Mouse (Mus musculus) heart, adult 2 months (tissue): Measurements from ENCODE around the gene Cep41. TPM values are rescaled to one million over a fixed set of nuclear protein-coding genes. Genes with fewer than 3 reads are reported as not detected.

ENCODE experiments used
- DNase-seq, 2 experiments: peaks; one replicate each; pipeline ENCODE4 v3.0.0; 2021
- H3K27ac ChIP-seq: fragments of 200-600 bp; 2 replicates; pipeline ENCODE4 v1.8.1; 2022
- H3K27me3 ChIP-seq: fragments of 200-500 bp; 2 replicates; pipeline ENCODE4 v1.6.1; 2012; ENCODE audit warnings: mild to moderate bottlenecking, low read length, inconsistent platforms, mixed read lengths; ENCODE audit not compliant: control insufficient read depth, insufficient read depth
- H3K36me3 ChIP-seq: fragments of 200-500 bp; 2 replicates; pipeline ENCODE4 v1.6.1; 2012; ENCODE audit warnings: low read length, inconsistent platforms; ENCODE audit not compliant: control insufficient read depth, insufficient read depth
- H3K4me1 ChIP-seq: fragments of 200-500 bp; 2 replicates; pipeline ENCODE4 v1.6.1; 2011; ENCODE audit warnings: low read length; ENCODE audit not compliant: control insufficient read depth, insufficient read depth
- H3K4me3 ChIP-seq: fragments of 200-600 bp; 2 replicates; pipeline ENCODE4 v1.8.1; 2022
- H3K79me2 ChIP-seq: fragments of 200-500 bp; replicated peaks from 2 replicates; pipeline ENCODE4 v1.6.1; 2012; ENCODE audit warnings: mild to moderate bottlenecking, inconsistent platforms, low read length, moderate library complexity, mixed read lengths; ENCODE audit not compliant: control insufficient read depth, insufficient read depth
- H3K9ac ChIP-seq: fragments of 200-500 bp; 2 replicates; pipeline ENCODE4 v1.6.1; 2012; ENCODE audit warnings: low read depth, mild to moderate bottlenecking, control low read depth, inconsistent platforms, low read length, mixed read lengths
- CTCF ChIP-seq: fragments of 200-600 bp; IDR thresholded peaks from 2 replicates; pipeline ENCODE4 v1.8.1; 2022; ENCODE audit warnings: antibody characterized with exemption, mild to moderate bottlenecking, moderate library complexity
- EP300 ChIP-seq: fragments of 200-500 bp; IDR thresholded peaks from 2 replicates; pipeline ENCODE4 v1.6.1; 2011; ENCODE audit warnings: low read depth, low read length, control low read depth; ENCODE audit not compliant: insufficient read depth
- POLR2A ChIP-seq: fragments of 200-500 bp; IDR thresholded peaks from 2 replicates; pipeline ENCODE4 v1.6.1; 2011; ENCODE audit warnings: mild to moderate bottlenecking, low read depth, low read length, control low read depth; ENCODE audit not compliant: insufficient read depth
- WGBS: fragments of 180-500 bp; shearing (Covaris S2); methylation state at CpG from one replicate; pipeline ENCODE4 v1.1.7; 2018; 5-methylcytosine and 5-hydroxymethylcytosine counted together
- intact Hi-C: fragments of 180-260 bp; cut with DNase I; formaldehyde crosslinking; loops from one replicate; pipeline ENCODE4 v1.15.1; 2025
- polyA plus RNA-seq: library from polyadenylated mRNA; depleted of rRNA; stranded (reverse); fragments of >200 nt; gene quantifications from 2 replicates; pipeline ENCODE4 v1.2.3, GENCODE M21; 2012
- total RNA-seq, 2 experiments: library from RNA; stranded (reverse); gene quantifications; 2 replicates each; pipeline ENCODE4 v1.2.3; 2021

Gene Cep41
- total and polyA plus RNA-seq, 3 experiments: 1.3 to 1.9 (median 1.4) TPM

DNA sequence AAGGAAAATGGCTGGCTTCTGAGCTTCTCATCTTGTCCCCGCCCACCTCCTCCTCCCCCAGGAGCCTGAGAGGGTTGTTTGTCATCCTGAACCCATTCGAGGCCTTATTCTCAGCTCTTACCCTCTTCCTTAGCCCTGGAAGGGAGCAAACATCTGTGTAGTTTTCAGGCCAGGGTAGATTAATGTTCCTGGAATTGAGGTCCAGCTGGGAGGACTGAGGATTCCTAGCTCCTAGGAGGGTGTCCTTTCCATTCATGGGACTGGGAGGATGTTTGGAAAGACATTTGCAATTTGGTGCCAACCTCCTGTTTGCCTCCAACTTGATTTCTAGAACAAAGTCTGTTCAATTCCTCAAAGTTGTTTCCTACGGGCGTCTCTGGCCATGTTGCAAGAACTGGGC is 73.0 kb downstream of the Cep41 start:
- no peak for TF ChIP-seq POLR2A
- TF ChIP-seq CTCF: no peak
- TF ChIP-seq EP300: no peak
- no peaks in the 10 kb centered on the region for H3K36me3 ChIP-seq
- no peak overlapping the region for H3K4me3 ChIP-seq
- no peak overlapping the region for H3K27ac ChIP-seq
- H3K4me1 ChIP-seq: no peaks in the 10 kb centered on the region
- DNase-seq: peak in 1 of 2 experiments; percentile 22
- intact Hi-C loops: no loop called here
- H3K79me2 ChIP-seq: no peaks in the 10 kb centered on the region
- no peak overlapping the region for H3K9ac ChIP-seq
- H3K27me3 ChIP-seq: no peaks in the 10 kb centered on the region
- WGBS: 80% methylated on average over 4 of the region's 4 CpGs

DNA sequence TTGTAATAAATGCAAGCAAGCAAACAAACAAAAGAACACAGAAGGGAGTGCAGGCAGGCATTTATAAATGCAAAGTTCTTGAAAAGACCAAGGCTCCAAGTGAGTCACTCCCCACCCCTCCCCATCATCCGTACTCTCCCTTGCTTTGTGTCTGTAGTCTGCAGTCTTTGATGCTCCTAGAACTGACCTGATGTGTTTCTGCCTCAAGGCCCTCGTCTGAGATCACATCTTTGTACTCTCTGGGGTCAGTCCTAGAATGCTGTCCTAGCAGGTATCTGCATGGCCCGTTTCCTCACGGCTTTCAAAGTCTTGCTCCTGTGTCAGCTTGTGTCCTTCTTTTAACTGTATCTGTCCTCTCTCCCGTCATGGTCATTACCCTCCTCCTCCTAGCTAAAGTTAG is 73.9 kb downstream of the Cep41 start:
- intact Hi-C loops: no loop called here
- H3K27ac ChIP-seq: no peak overlapping the region
- WGBS: 95% methylated on average over 5 of the region's 5 CpGs
- no peaks in the 10 kb centered on the region for H3K27me3 ChIP-seq
- TF ChIP-seq POLR2A (no peak), CTCF (no peak), EP300 (no peak)
- no peak overlapping the region for H3K9ac ChIP-seq
- H3K4me1 ChIP-seq: no peaks in the 10 kb centered on the region
- H3K4me3 ChIP-seq: no peak overlapping the region
- no peak for DNase-seq
- no peaks in the 10 kb centered on the region for H3K79me2 ChIP-seq
- H3K36me3 ChIP-seq: no peaks in the 10 kb centered on the region

DNA sequence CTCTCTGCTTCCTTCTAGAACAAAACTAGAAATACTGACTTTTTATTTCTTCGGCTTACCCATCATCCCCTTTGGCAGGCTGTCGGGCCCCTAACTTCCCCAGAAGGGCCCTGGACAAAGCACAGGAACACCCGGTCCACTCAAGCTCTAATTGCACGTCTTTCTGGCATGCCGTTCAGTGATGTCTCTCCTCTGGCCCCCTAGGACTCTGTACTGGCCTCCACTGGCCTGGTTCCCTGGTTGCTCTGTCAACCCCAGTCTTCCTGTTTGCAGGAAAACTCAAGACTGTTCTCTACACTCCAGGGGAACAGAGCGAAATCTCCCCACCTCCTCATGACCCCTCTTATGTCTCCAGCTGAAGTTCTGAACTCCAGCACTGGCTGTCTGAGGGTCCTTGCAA is 74.8 kb downstream of the Cep41 start:
- Histone ChIP-seq H3K79me2 (no peaks in the 10 kb centered on the region), H3K27me3 (no peaks in the 10 kb centered on the region), H3K4me3 (no peak overlapping the region), H3K4me1 (no peaks in the 10 kb centered on the region), H3K9ac (no peak overlapping the region), H3K27ac (no peak overlapping the region), H3K36me3 (no peaks in the 10 kb centered on the region)
- 68% methylated on average over 6 of the region's 6 CpGs for WGBS
- TF ChIP-seq EP300 (no peak), CTCF (no peak), POLR2A (no peak)
- no peak for DNase-seq
- intact Hi-C loops: no loop called here

DNA sequence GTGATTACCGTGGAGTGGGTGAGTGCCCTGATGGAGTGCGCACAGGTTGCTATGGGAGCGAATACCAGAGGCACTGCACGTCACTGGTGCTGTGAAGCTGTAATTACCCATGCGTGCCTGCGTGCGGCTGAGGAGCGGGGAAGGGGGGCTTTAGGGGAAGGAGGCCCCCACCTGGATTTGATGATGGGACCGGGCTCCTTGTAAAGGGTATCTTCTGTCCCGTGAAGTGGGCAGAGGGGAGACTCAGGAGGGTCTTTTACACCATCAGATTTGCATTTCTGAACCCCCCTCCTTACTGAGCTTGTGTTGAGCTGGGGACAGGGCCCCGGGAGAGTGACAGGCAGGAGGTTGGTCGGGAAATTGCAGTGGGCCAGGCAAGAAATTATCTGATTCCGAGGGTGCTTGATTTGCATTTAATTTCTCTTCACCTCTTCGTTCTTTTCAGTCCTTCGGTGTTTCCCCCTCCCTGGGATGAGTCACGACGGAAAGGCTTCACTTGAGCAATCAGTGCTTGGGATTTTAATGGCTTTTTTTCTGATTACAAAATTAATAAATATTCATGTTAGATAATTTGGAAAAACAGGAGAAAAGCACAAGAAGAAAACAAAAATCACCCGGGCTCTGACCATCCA is 75.5 kb downstream of the Cep41 start:
- Histone ChIP-seq H3K9ac (no peak overlapping the region), H3K4me1 (no peaks in the 10 kb centered on the region), H3K27me3 (no peaks in the 10 kb centered on the region), H3K36me3 (no peaks in the 10 kb centered on the region), H3K79me2 (no peaks in the 10 kb centered on the region), H3K27ac (no peak overlapping the region), H3K4me3 (no peak overlapping the region)
- intact Hi-C loops: no loop called here
- 65% methylated on average over 18 of the region's 18 CpGs for WGBS
- no peak for TF ChIP-seq EP300
- TF ChIP-seq CTCF: no peak
- no peak for TF ChIP-seq POLR2A
- DNase-seq: no peak

DNA sequence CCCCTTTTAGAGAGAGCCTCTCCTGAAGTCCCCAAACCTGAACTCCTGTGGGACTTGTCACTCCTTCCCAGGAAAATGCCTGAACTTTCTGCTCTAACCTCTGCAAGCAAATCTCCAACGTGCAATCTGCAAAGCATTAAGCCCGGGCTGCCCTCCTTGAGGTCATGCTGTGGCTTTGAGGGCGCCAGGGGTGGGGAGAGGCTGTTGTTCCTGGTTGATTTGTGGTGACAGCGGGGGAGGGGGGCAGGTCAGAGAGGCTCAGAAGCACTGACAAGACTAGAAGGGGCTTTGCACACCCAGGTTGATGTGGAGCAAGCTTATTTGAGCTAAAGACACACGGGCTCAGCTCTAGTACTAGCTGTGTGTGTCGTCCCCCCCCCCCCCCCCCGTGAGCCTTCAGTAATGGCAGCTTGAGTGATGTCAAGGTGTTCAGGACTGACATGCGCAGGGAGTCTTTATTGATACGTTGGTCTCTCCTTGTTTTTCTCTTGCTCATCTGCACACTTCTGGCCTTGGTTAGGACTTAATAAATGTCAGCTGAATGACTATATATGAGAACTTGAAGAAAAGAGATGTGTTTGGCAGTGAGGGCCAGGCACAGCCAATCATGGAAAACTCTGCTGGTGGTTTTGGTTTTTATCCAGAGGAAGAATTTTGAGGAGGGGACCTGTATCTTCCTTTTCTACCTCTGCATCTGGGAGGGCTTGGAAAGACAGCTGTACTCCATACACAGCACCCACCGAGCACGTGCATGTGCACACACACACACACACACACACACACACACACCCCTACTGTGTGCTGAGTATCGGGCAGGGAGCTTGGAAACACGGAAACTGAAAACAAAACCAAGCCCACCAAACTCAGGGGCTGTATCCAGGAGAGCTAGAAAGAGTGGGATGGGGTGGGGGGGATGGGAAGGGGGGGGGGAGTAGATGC is 76.3 kb downstream of the Cep41 start:
- Histone ChIP-seq H3K27me3 (no peaks in the 10 kb centered on the region), H3K9ac (no peak overlapping the region), H3K27ac (no peak overlapping the region), H3K79me2 (no peaks in the 10 kb centered on the region), H3K4me1 (no peaks in the 10 kb centered on the region), H3K36me3 (no peaks in the 10 kb centered on the region), H3K4me3 (no peak overlapping the region)
- 44% methylated on average over 13 of the region's 13 CpGs for WGBS
- intact Hi-C loops: no loop called here
- DNase-seq: no peak
- no peak for TF ChIP-seq EP300
- TF ChIP-seq CTCF: no peak
- no peak for TF ChIP-seq POLR2A

DNA sequence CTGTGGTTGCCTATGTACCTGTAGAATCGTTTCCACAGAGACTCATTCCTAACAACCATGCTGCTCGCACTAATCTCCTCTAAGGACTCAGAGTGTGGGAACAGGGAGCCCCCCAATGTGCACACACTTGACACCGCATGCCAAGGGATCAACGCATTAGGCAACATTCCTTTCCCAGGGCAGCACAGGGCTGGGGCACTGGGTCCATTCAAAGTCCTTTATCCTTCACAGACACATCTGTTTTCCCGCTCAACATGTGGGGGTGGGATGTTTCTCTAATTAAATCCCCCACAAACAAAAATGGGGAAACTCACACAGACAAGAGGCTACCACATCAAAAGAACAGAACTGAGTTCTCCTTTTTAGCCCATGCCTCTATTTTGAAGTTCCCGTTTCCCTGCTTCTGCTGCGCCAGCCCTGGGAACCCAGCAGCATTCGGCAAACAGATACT is 77.0 kb downstream of the Cep41 start:
- H3K27ac ChIP-seq: no peak overlapping the region
- TF ChIP-seq POLR2A (no peak), CTCF (no peak), EP300 (no peak)
- intact Hi-C loops: no loop called here
- no peaks in the 10 kb centered on the region for H3K36me3 ChIP-seq
- H3K4me1 ChIP-seq: no peaks in the 10 kb centered on the region
- no peak overlapping the region for H3K4me3 ChIP-seq
- DNase-seq: no peak
- no peak overlapping the region for H3K9ac ChIP-seq
- WGBS: 55% methylated on average over 8 of the region's 8 CpGs
- no peaks in the 10 kb centered on the region for H3K27me3 ChIP-seq
- no peaks in the 10 kb centered on the region for H3K79me2 ChIP-seq
